Mouse (Mus musculus): ENCODE data around the gene Iqsec1. TPM values are rescaled to one million over a fixed set of nuclear protein-coding genes. Genes with fewer than 3 reads are reported as not detected.

Gene Iqsec1
- polyA plus RNA-seq, 1 experiment, result 41.7 TPM

- TF ChIP-seq CTCF (IDR thresholded peaks at IDR 0.05; ENCODE audit: low read depth, low read length) (no peak), EP300 (IDR thresholded peaks at IDR 0.05; ENCODE audit: insufficient read depth, low read depth, low read length) (no peak), POLR2A (IDR thresholded peaks at IDR 0.05; ENCODE audit: insufficient read depth, low read length) (no peak)
- H3K36me3 ChIP-seq (ENCODE audit: control insufficient read depth, insufficient read depth, low read length, poor library complexity, severe bottlenecking), result no peaks in the 10 kb centered on the region
- peaks cover 2% of the 10 kb centered on the region for H3K4me1 ChIP-seq (ENCODE audit: control insufficient read depth, insufficient read depth, low read length)
- H3K27ac ChIP-seq (ENCODE audit: insufficient read depth, low read length), result no peak overlapping the region
- no peaks in the 10 kb centered on the region for H3K27me3 ChIP-seq (ENCODE audit: control insufficient read depth, insufficient read depth, low read length, poor library complexity, severe bottlenecking)
- H3K4me3 ChIP-seq (ENCODE audit: low read depth, low read length), result no peak overlapping the region
- no peaks in the 10 kb centered on the region for H3K9me3 ChIP-seq (replicated peaks; ENCODE audit: control insufficient read depth, insufficient read depth, low read length, poor library complexity, severe bottlenecking)
- H3K9ac ChIP-seq (ENCODE audit: low read depth, poor library complexity, severe bottlenecking), result no peak overlapping the region
Observed at GRCm38 (mm10) chr6:90763295-90763694, 225.2 kb downstream of the Iqsec1 start.

- Histone ChIP-seq H3K27ac (ENCODE audit: insufficient read depth, low read length) (no peak overlapping the region), H3K36me3 (ENCODE audit: control insufficient read depth, insufficient read depth, low read length, poor library complexity, severe bottlenecking) (no peaks in the 10 kb centered on the region), H3K9ac (ENCODE audit: low read depth, poor library complexity, severe bottlenecking) (no peak overlapping the region), H3K4me1 (ENCODE audit: control insufficient read depth, insufficient read depth, low read length) (peaks cover 2% of the 10 kb centered on the region), H3K27me3 (ENCODE audit: control insufficient read depth, insufficient read depth, low read length, poor library complexity, severe bottlenecking) (no peaks in the 10 kb centered on the region), H3K9me3 (replicated peaks; ENCODE audit: control insufficient read depth, insufficient read depth, low read length, poor library complexity, severe bottlenecking) (no peaks in the 10 kb centered on the region), H3K4me3 (ENCODE audit: low read depth, low read length) (no peak overlapping the region)
- TF ChIP-seq POLR2A (IDR thresholded peaks at IDR 0.05; ENCODE audit: insufficient read depth, low read length) (no peak), EP300 (IDR thresholded peaks at IDR 0.05; ENCODE audit: insufficient read depth, low read depth, low read length) (no peak), CTCF (IDR thresholded peaks at IDR 0.05; ENCODE audit: low read depth, low read length) (no peak)
Observed at GRCm38 (mm10) chr6:90762120-90762736, 226.3 kb downstream of the Iqsec1 start.

GRCm38 (mm10) chr6:90761301-90762056 lies 227.0 kb downstream of the Iqsec1 start:
- H3K4me3 ChIP-seq (ENCODE audit: low read depth, low read length), result no peak overlapping the region
- no peak overlapping the region for H3K9ac ChIP-seq (ENCODE audit: low read depth, poor library complexity, severe bottlenecking)
- H3K36me3 ChIP-seq (ENCODE audit: control insufficient read depth, insufficient read depth, low read length, poor library complexity, severe bottlenecking), result no peaks in the 10 kb centered on the region
- H3K27ac ChIP-seq (ENCODE audit: insufficient read depth, low read length), result no peak overlapping the region
- no peaks in the 10 kb centered on the region for H3K27me3 ChIP-seq (ENCODE audit: control insufficient read depth, insufficient read depth, low read length, poor library complexity, severe bottlenecking)
- peaks cover 2% of the 10 kb centered on the region for H3K4me1 ChIP-seq (ENCODE audit: control insufficient read depth, insufficient read depth, low read length)
- H3K9me3 ChIP-seq (replicated peaks; ENCODE audit: control insufficient read depth, insufficient read depth, low read length, poor library complexity, severe bottlenecking), result no peaks in the 10 kb centered on the region
- TF ChIP-seq POLR2A (IDR thresholded peaks at IDR 0.05; ENCODE audit: insufficient read depth, low read length), result no peak

GRCm38 (mm10) chr6:90760886-90761285 lies 227.6 kb downstream of the Iqsec1 start:
- Histone ChIP-seq H3K4me1 (ENCODE audit: control insufficient read depth, insufficient read depth, low read length) (peaks cover 2% of the 10 kb centered on the region), H3K4me3 (ENCODE audit: low read depth, low read length) (no peak overlapping the region), H3K27me3 (ENCODE audit: control insufficient read depth, insufficient read depth, low read length, poor library complexity, severe bottlenecking) (no peaks in the 10 kb centered on the region), H3K36me3 (ENCODE audit: control insufficient read depth, insufficient read depth, low read length, poor library complexity, severe bottlenecking) (no peaks in the 10 kb centered on the region), H3K9ac (ENCODE audit: low read depth, poor library complexity, severe bottlenecking) (no peak overlapping the region), H3K9me3 (replicated peaks; ENCODE audit: control insufficient read depth, insufficient read depth, low read length, poor library complexity, severe bottlenecking) (no peaks in the 10 kb centered on the region), H3K27ac (ENCODE audit: insufficient read depth, low read length) (no peak overlapping the region)
- TF ChIP-seq CTCF (IDR thresholded peaks at IDR 0.05; ENCODE audit: low read depth, low read length), result no peak
- no peak for TF ChIP-seq POLR2A (IDR thresholded peaks at IDR 0.05; ENCODE audit: insufficient read depth, low read length)
- no peak for TF ChIP-seq EP300 (IDR thresholded peaks at IDR 0.05; ENCODE audit: insufficient read depth, low read depth, low read length)

- no peaks in the 10 kb centered on the region for H3K36me3 ChIP-seq (ENCODE audit: control insufficient read depth, insufficient read depth, low read length, poor library complexity, severe bottlenecking)
- peaks cover 2% of the 10 kb centered on the region for H3K4me1 ChIP-seq (ENCODE audit: control insufficient read depth, insufficient read depth, low read length)
- H3K27me3 ChIP-seq (ENCODE audit: control insufficient read depth, insufficient read depth, low read length, poor library complexity, severe bottlenecking), result no peaks in the 10 kb centered on the region
- no peak for TF ChIP-seq POLR2A (IDR thresholded peaks at IDR 0.05; ENCODE audit: insufficient read depth, low read length)
- no peak for TF ChIP-seq EP300 (IDR thresholded peaks at IDR 0.05; ENCODE audit: insufficient read depth, low read depth, low read length)
- TF ChIP-seq CTCF (IDR thresholded peaks at IDR 0.05; ENCODE audit: low read depth, low read length), result no peak
- H3K9me3 ChIP-seq (replicated peaks; ENCODE audit: control insufficient read depth, insufficient read depth, low read length, poor library complexity, severe bottlenecking), result no peaks in the 10 kb centered on the region
- H3K4me3 ChIP-seq (ENCODE audit: low read depth, low read length), result no peak overlapping the region
- H3K9ac ChIP-seq (ENCODE audit: low read depth, poor library complexity, severe bottlenecking), result no peak overlapping the region
- H3K27ac ChIP-seq (ENCODE audit: insufficient read depth, low read length), result no peak overlapping the region
Observed at GRCm38 (mm10) chr6:90759754-90760153, 228.7 kb downstream of the Iqsec1 start.

- H3K9ac ChIP-seq (ENCODE audit: low read depth, poor library complexity, severe bottlenecking), result no peak overlapping the region
- H3K27ac ChIP-seq (ENCODE audit: insufficient read depth, low read length), result no peak overlapping the region
- TF ChIP-seq EP300 (IDR thresholded peaks at IDR 0.05; ENCODE audit: insufficient read depth, low read depth, low read length) (no peak), CTCF (IDR thresholded peaks at IDR 0.05; ENCODE audit: low read depth, low read length) (no peak), POLR2A (IDR thresholded peaks at IDR 0.05; ENCODE audit: insufficient read depth, low read length) (no peak)
- H3K27me3 ChIP-seq (ENCODE audit: control insufficient read depth, insufficient read depth, low read length, poor library complexity, severe bottlenecking), result no peaks in the 10 kb centered on the region
- H3K36me3 ChIP-seq (ENCODE audit: control insufficient read depth, insufficient read depth, low read length, poor library complexity, severe bottlenecking), result no peaks in the 10 kb centered on the region
- H3K9me3 ChIP-seq (replicated peaks; ENCODE audit: control insufficient read depth, insufficient read depth, low read length, poor library complexity, severe bottlenecking), result no peaks in the 10 kb centered on the region
- H3K4me1 ChIP-seq (ENCODE audit: control insufficient read depth, insufficient read depth, low read length), result peaks cover 2% of the 10 kb centered on the region
- H3K4me3 ChIP-seq (ENCODE audit: low read depth, low read length), result no peak overlapping the region
Observed at GRCm38 (mm10) chr6:90758155-90758554, 230.3 kb downstream of the Iqsec1 start.
